Mouse (Mus musculus) forebrain, embryonic 12.5 days (tissue): ENCODE results near the gene Carmil1. TPM values are rescaled to one million over a fixed set of nuclear protein-coding genes. Genes with fewer than 3 reads are reported as not detected.

ENCODE experiments used
- ATAC-seq: fragments of 200-750 bp; cut with Nextera tagmentation; 2 replicates; pipeline ENCODE4 v1.8.0; 2017; ENCODE audit warnings: moderate TSS enrichment; ENCODE audit not compliant: low FRiP score
- H3K27ac ChIP-seq: fragments of 300-500 bp; sonication (generic); 2 replicates; pipeline ENCODE4 v1.5.1; 2016; ENCODE audit warnings: mild to moderate bottlenecking
- H3K27me3 ChIP-seq: fragments of 300-500 bp; sonication (generic); 2 replicates; pipeline ENCODE4 v1.6.1; 2016; ENCODE audit warnings: mild to moderate bottlenecking
- H3K36me3 ChIP-seq: fragments of 300-500 bp; sonication (generic); replicated peaks from 2 replicates; pipeline ENCODE4 v1.6.1; 2016; ENCODE audit warnings: mild to moderate bottlenecking
- H3K4me1 ChIP-seq: fragments of 300-500 bp; sonication (generic); 2 replicates; pipeline ENCODE4 v1.6.1; 2016
- H3K4me2 ChIP-seq: fragments of 300-500 bp; sonication (generic); 2 replicates; pipeline ENCODE4 v1.6.1; 2016; ENCODE audit warnings: mild to moderate bottlenecking, moderate library complexity
- H3K4me3 ChIP-seq: fragments of 300-500 bp; sonication (generic); replicated peaks from 2 replicates; pipeline ENCODE4 v1.5.1; 2016; ENCODE audit warnings: mild to moderate bottlenecking
- H3K9ac ChIP-seq: fragments of 300-500 bp; sonication (generic); 2 replicates; pipeline ENCODE4 v1.6.1; 2016; ENCODE audit warnings: mild to moderate bottlenecking
- H3K9me3 ChIP-seq: fragments of 300-500 bp; sonication (generic); 2 replicates; pipeline ENCODE4 v1.6.1; 2016
- WGBS: fragments of 180-500 bp; shearing (Covaris S2); methylation state at CpG from one replicate; pipeline ENCODE4 v1.1.7; 2016; 5-methylcytosine and 5-hydroxymethylcytosine counted together
- polyA plus RNA-seq: library from polyadenylated mRNA; unstranded; fragments of >200 nt; fragmentation: Nextera tagmentation; extraction: Ambion mirVana; gene quantifications from 2 replicates; pipeline ENCODE4 v1.2.1, GENCODE M21; 2016

Carmil1 gene
- polyA plus RNA-seq, 1 experiment from 2014 or later = 25.3 TPM

DNA sequence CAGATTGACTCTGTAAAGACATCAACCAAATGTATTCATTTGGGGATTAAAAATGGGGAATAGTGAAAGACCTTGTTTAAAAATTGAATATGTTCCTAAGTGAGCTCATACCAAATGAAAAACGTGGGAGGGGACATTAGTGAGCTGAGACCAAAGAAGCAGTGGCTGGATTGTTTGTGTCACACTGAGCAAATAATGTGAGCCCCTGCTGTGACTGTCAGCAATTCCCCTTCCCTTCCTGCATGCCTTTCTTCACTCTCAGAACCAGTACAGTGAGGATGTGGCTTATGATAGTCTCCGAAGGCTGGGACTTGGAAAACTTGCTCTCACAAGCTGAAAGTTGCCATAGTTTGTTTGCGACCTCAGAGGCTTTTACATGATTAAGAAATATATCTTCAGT lies 295.5 kb downstream of the Carmil1 start:
- H3K9ac ChIP-seq = no peak overlapping the region
- H3K9me3 ChIP-seq = no peaks in the 10 kb centered on the region
- peaks cover 4% of the 10 kb centered on the region for H3K4me1 ChIP-seq
- H3K36me3 ChIP-seq = no peaks in the 10 kb centered on the region
- 43% methylated on average over 3 of the region's 3 CpGs for whole genome bisulfite sequencing
- peaks cover 10% of the 10 kb centered on the region; the same call in 1 of the 2 replicates for H3K27me3 ChIP-seq
- ATAC-seq = no peak
- no peak overlapping the region for H3K4me3 ChIP-seq
- no peak overlapping the region for H3K27ac ChIP-seq
- H3K4me2 ChIP-seq = no peak overlapping the region

DNA sequence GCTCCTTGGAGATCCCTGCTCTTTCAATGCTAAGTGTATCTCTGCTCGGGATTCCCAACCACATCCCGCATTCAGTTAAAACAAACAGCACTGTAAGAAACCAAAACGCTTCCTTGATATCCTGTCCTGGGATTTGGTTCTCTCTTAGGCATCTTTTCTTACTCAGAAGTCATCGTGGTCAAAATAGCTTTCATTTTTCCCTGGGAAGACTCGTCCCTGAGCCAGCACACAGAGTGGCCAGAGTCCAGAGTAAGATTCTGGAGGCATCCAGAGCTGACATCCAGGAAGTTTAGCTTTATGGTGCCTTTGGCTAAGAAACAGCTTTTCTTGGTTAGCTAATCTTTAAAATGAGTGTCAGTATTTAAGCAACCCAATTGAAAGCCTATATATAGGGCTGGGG lies 308.3 kb downstream of the Carmil1 start:
- no peak overlapping the region for H3K27ac ChIP-seq
- ATAC-seq = no peak
- WGBS = 85% methylated on average over 5 of the region's 5 CpGs

DNA sequence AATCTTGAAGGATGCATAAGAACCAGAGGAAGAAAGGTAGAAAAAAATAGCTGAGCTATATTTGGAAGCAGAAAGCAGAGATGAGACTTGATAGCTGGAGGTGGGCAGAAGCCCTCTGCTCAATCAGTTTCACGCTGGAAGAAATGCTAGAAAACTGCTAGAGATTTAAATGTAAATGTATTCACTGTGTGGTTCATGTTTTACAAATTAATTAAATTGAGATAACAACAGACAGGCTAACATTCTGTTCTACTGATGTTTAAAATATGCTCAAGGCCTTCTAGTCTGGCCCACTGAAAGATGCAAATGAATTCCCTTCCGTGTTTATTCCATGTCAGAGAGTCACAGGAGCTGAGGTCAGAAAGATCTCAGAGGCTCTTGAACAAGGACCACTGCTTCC lies 308.7 kb downstream of the Carmil1 start:
- Histone ChIP-seq H3K9ac (no peak overlapping the region), H3K4me3 (no peak overlapping the region), H3K9me3 (no peaks in the 10 kb centered on the region), H3K27me3 (no peaks in the 10 kb centered on the region), H3K4me2 (no peak overlapping the region), H3K36me3 (no peaks in the 10 kb centered on the region), H3K27ac (no peak overlapping the region), H3K4me1 (no peaks in the 10 kb centered on the region)
- WGBS = 69% methylated on average over 2 of the region's 2 CpGs
- no peak for ATAC-seq

More for the DNA sequence above, 308.3 kb downstream of the Carmil1 start:
- no peaks in the 10 kb centered on the region for H3K4me1 ChIP-seq
- no peak overlapping the region for H3K4me2 ChIP-seq
- no peak overlapping the region for H3K4me3 ChIP-seq
- no peaks in the 10 kb centered on the region for H3K9me3 ChIP-seq
- H3K9ac ChIP-seq = no peak overlapping the region
- H3K27me3 ChIP-seq = no peaks in the 10 kb centered on the region
- H3K36me3 ChIP-seq = no peaks in the 10 kb centered on the region

DNA sequence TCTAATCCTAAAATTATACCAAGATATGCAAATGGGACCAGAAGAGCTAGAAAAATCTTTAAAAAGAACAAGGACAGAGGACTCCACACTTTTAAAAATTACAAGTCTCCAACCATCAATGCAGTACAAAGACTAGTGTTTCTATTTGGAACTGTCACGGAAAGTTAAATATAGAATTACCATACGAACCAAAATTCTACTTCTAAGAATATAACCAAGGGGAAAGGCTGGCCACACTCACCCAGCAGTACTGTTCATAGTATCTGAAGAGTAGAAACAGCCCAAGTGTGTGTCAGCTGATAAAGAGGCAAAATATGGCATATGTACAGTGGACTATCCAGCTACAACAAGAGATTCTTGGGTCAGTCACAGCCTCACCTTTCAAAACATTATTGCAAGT lies 315.7 kb downstream of the Carmil1 start:
- Histone ChIP-seq H3K4me2 (no peak overlapping the region), H3K9ac (no peak overlapping the region), H3K9me3 (no peaks in the 10 kb centered on the region), H3K36me3 (no peaks in the 10 kb centered on the region), H3K27ac (no peak overlapping the region), H3K27me3 (no peaks in the 10 kb centered on the region), H3K4me1 (no peaks in the 10 kb centered on the region), H3K4me3 (no peak overlapping the region)
- 92% methylated on average over 2 of the region's 2 CpGs for WGBS
- no peak for ATAC-seq

Other genes with a start within 250 kb of the Carmil1 start
- gene Cmah, start 46.6 kb upstream of the Carmil1 start, polyA plus RNA-seq = 0.12 and 0.28 TPM in 2 replicates